Mouse (Mus musculus) hindbrain, embryonic 13.5 days (tissue): ENCODE data around the gene Shank3. TPM values are rescaled to one million over a fixed set of nuclear protein-coding genes. Genes with fewer than 3 reads are reported as not detected.

Source experiments
- ATAC-seq: fragments of 200-750 bp; cut with Nextera tagmentation; 2 replicates; pipeline ENCODE4 v1.8.0; 2017; ENCODE audit warnings: moderate TSS enrichment; ENCODE audit not compliant: low FRiP score
- H3K27ac ChIP-seq: fragments of 300-500 bp; sonication (generic); 2 replicates; pipeline ENCODE4 v1.5.1; 2015; ENCODE audit warnings: inconsistent platforms, mild to moderate bottlenecking, moderate library complexity
- H3K27me3 ChIP-seq: fragments of 300-500 bp; sonication (generic); 2 replicates; pipeline ENCODE4 v1.6.1; 2015; ENCODE audit warnings: mild to moderate bottlenecking, inconsistent platforms
- H3K36me3 ChIP-seq: fragments of 300-500 bp; sonication (generic); 2 replicates; pipeline ENCODE4 v1.6.1; 2015; ENCODE audit warnings: mild to moderate bottlenecking, inconsistent platforms
- H3K4me1 ChIP-seq: fragments of 300-500 bp; sonication (generic); replicated peaks from 2 replicates; pipeline ENCODE4 v1.6.1; 2015; ENCODE audit warnings: inconsistent platforms
- H3K4me2 ChIP-seq: fragments of 300-500 bp; sonication (generic); 2 replicates; pipeline ENCODE4 v1.6.1; 2015; ENCODE audit warnings: inconsistent platforms, mild to moderate bottlenecking, moderate library complexity
- H3K4me3 ChIP-seq: fragments of 300-500 bp; sonication (generic); 2 replicates; pipeline ENCODE4 v1.5.1; 2015; ENCODE audit warnings: mild to moderate bottlenecking, inconsistent platforms
- H3K9ac ChIP-seq: fragments of 300-500 bp; sonication (generic); 2 replicates; pipeline ENCODE4 v1.6.1; 2015; ENCODE audit warnings: mild to moderate bottlenecking, inconsistent platforms
- H3K9me3 ChIP-seq: fragments of 300-500 bp; sonication (generic); 2 replicates; pipeline ENCODE4 v1.6.1; 2016; ENCODE audit warnings: inconsistent platforms
- WGBS: fragments of 180-500 bp; shearing (Covaris S2); methylation state at CpG from one replicate; pipeline ENCODE4 v1.1.7; 2015; 5-methylcytosine and 5-hydroxymethylcytosine counted together
- polyA plus RNA-seq: library from polyadenylated mRNA; unstranded; fragments of >200 nt; fragmentation: Nextera tagmentation; extraction: Ambion mirVana; gene quantifications from 2 replicates; pipeline ENCODE4 v1.2.1, GENCODE M21; 2015

The Shank3 gene
- polyA plus RNA-seq, 1 experiment from 2014 or later = 12.1 TPM

DNA sequence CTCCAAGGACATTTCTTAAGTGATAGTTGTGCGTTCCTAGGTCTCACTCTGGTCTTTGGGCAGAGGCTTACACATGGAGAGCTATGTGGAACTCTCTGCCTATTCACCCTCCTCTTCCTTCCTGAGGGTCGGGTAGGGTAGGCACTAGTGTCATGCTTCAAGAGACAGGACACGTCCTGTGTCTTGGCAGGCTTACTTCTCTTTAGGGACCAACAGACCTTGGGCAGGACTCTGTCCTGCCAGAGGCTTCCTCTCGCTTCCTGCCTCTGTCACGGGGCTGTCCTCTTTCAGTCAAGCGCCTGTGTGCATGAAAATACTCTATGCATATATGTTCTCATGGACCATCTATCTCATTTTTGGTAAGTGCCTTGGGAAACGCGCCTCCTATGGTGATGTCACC is 8.3 kb downstream of the Shank3 start:
- Histone ChIP-seq H3K4me3 (no peak overlapping the region), H3K27ac (no peak overlapping the region), H3K4me1 (no peaks in the 10 kb centered on the region), H3K9me3 (no peaks in the 10 kb centered on the region), H3K27me3 (no peaks in the 10 kb centered on the region), H3K4me2 (no peak overlapping the region), H3K9ac (no peak overlapping the region), H3K36me3 (peaks cover 49% of the 10 kb centered on the region)
- 92% methylated on average over 8 of the region's 8 CpGs for WGBS
- ATAC-seq = no peak

DNA sequence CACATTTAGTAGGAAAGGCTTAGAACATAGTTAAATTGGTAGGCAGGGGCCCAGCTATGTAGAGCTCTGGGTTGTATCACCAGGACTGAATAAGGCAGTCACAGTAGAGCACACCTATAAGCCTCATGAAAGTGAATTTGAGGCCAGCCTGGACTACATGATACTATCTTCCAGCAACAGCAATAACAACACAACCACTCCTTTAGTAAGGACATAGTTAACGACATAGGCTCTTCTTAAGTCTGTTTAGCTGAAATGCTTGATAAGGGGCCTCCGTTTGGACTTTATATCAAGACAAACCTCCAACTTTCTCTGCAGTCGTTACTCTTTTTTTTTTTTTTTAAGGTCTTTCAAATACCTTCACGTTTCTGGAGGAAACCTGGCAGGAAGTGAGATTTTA is 13.3 kb downstream of the Shank3 start:
- Histone ChIP-seq H3K9ac (no peak overlapping the region), H3K27ac (no peak overlapping the region), H3K9me3 (no peaks in the 10 kb centered on the region), H3K4me1 (no peaks in the 10 kb centered on the region), H3K36me3 (peaks cover 4% of the 10 kb centered on the region), H3K4me3 (no peak overlapping the region), H3K27me3 (no peaks in the 10 kb centered on the region), H3K4me2 (no peak overlapping the region)
- WGBS = 87% methylated on average over 4 of the region's 4 CpGs
- ATAC-seq = no peak

DNA sequence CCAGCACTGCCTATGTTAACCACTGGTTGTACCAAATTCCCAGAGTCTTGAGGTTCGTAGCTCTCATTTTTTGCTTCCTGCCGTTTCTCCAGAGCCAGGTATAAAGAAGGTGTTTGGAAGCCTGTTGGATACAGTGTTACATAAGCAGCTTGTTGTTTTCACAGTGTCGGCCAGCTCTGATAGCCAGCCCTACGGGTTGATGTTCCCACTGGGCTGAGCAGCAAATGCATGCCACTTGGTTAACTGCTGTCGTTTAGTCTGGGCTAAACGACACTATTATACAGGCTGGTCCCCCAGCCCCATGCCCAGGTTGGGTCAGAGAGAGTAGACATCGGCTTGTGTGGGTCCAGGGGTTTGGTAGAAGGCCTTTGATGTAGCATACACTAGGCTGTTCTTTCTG is 22.5 kb downstream of the Shank3 start:
- Histone ChIP-seq H3K9ac (no peak overlapping the region), H3K4me3 (no peak overlapping the region), H3K36me3 (peaks cover 15% of the 10 kb centered on the region; the same call in 1 of the 2 replicates), H3K27me3 (peaks cover 46% of the 10 kb centered on the region), H3K27ac (no peak overlapping the region), H3K9me3 (no peaks in the 10 kb centered on the region), H3K4me1 (peaks cover 14% of the 10 kb centered on the region), H3K4me2 (no peak overlapping the region)
- ATAC-seq = no peak
- WGBS = 78% methylated on average over 7 of the region's 7 CpGs

DNA sequence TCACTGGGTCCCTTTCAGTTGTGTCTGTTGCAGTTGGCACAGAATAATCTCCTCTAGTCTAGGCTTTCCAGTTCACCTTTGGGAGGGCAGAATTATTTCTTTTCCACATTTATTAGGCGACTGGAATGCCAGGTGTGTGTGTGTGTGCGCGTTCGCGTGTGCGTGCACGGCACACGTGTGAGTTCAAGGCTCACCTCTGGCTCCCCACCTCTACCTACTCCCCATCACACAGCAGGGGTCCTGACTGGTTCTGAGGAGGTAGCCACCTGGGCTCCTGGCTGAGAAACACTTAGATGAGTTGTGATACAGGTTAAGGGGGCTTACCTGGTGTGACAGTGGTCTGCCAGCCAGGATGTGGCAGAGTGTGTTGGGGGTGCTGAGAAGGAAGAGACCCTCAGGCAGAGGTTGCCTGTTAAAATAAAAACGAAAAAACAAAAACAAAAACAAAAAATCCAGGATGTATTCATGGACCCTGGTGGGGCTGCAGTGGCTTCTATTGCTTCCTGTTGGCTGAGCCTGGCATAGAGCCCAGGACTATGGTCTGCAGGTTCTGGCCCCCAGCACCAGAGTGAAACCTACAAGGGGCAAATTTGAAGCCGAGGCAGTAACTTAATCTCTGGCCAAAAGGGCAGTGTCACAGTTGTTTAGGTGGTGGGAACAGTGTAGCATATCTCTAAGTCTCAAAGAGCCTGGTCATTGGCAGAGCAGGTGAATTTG is 23.3 kb downstream of the Shank3 start:
- H3K9me3 ChIP-seq = no peaks in the 10 kb centered on the region
- peak overlapping the region; percentile 67 for H3K4me3 ChIP-seq
- H3K4me2 ChIP-seq = peak overlapping the region; percentile 94
- H3K27ac ChIP-seq = no peak overlapping the region
- no peak overlapping the region for H3K9ac ChIP-seq
- H3K36me3 ChIP-seq = peaks cover 15% of the 10 kb centered on the region; the same call in 1 of the 2 replicates
- WGBS = 87% methylated on average over 10 of the region's 10 CpGs
- H3K27me3 ChIP-seq = peaks cover 46% of the 10 kb centered on the region
- H3K4me1 ChIP-seq = peaks cover 18% of the 10 kb centered on the region
- 0 out of 2 replicates have a peak, but pooled peaks have one; percentile 4 for ATAC-seq

DNA sequence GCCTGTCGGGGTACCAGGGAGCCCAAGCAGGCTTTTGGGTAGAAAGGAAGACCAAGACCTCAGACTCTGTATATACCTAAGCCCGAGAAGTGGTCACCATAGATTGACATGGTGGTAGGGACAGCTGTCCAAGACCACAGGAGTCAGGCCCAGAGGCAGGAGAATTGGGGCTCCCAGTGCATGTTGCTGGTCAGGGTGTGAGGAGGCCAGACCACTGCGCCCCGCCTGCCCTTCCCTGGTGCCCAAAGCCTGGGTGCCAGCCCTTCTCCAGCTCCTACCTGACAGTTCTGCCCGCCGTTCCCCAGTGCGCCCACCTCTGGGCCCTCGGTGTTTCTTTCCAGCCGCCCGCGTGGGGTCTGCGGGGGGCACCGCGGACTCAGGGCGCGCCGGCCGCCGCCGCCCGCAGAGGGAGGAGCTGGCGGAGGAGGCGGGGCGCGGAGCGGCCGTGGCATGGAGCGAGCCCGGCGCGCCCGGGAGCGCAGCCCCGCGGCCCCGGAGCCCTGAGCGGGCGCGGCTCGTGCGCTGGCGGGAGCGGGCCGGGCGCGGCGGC is 23.9 kb downstream of the Shank3 start:
- peak overlapping the region; percentile 94 for H3K4me2 ChIP-seq
- H3K9me3 ChIP-seq = no peaks in the 10 kb centered on the region
- peak; percentile 56; the same call in 1 of the 2 replicates for ATAC-seq
- H3K36me3 ChIP-seq = peaks cover 15% of the 10 kb centered on the region; the same call in 1 of the 2 replicates
- peaks cover 21% of the 10 kb centered on the region for H3K4me1 ChIP-seq
- peak overlapping the region; percentile 67 for H3K9ac ChIP-seq
- H3K4me3 ChIP-seq = peak overlapping the region; percentile 67
- no peak overlapping the region for H3K27ac ChIP-seq
- 10% methylated on average over 32 of the region's 47 CpGs for WGBS
- peaks cover 46% of the 10 kb centered on the region for H3K27me3 ChIP-seq

DNA sequence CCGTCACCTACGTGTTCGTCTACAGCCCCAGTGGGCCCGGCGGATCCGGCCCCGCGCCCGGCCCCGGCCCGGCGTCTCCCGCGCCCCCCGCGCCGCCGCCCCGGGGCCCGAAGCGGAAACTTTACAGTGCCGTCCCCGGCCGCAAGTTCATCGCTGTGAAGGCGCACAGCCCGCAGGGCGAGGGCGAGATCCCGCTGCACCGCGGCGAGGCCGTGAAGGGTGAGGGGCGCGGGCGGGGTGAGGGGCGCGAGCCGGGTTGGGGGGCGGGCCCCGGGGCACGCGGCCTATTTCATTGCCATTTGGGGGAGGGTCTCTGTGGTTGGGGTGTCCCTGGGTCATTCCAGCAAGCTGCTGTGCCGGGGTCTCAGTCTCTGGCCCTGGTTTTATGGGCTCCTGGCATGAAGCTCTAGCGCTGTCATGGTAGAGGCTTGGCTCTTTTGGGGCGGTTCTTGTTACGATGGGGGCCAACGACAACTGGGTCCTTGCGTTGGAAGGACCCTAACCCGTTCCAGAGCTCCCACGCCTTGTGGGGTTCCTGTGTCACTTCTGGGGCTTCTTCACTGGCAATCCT is 24.7 kb downstream of the Shank3 start:
- Histone ChIP-seq H3K27me3 (peaks cover 46% of the 10 kb centered on the region), H3K27ac (no peak overlapping the region), H3K36me3 (peaks cover 15% of the 10 kb centered on the region; the same call in 1 of the 2 replicates), H3K4me2 (peak overlapping the region; percentile 94), H3K9me3 (no peaks in the 10 kb centered on the region), H3K4me3 (peak overlapping the region; percentile 67), H3K9ac (peak overlapping the region; percentile 80), H3K4me1 (peaks cover 21% of the 10 kb centered on the region)
- WGBS = 9% methylated on average over 46 of the region's 52 CpGs
- no peak for ATAC-seq

DNA sequence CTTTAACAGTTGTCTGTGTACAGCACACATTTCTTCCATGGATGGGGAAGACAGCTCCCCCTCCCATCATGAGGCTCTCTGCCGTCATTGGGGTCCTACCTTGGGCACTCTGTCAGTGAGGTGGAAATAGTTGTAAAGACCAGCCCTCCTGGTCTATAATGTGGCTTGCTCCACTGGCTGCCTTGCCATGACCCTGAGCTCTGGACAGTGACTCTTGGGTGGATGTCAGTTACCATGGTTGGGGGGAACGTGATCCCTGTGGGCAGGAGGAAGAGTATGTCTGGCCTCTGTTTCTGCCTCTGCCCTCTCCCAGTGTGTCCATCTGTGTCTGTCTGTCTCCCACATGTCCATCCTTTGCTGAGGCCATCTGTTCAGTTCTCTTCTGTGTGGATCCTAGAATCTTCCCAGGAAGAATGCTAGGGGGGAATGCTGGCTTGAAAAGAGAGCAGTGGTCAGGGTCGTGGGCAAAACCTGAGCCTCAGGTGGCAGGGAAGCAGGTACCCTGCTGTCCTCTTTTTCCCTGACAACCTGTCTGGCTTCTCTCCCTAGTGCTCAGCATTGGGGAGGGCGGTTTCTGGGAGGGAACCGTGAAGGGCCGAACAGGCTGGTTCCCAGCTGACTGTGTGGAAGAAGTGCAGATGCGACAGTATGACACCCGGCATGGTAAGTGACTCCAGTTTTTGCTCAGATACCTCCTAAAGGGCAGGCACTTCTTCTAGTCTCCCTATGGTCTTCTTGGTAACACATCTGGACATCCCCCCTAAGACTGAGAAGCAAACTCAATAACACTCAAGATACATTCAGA is 25.4 kb downstream of the Shank3 start:
- H3K27me3 ChIP-seq = peaks cover 46% of the 10 kb centered on the region
- peak overlapping the region; percentile 80; the same call in 1 of the 2 replicates for H3K9ac ChIP-seq
- peaks cover 21% of the 10 kb centered on the region for H3K4me1 ChIP-seq
- WGBS = 73% methylated on average over 8 of the region's 8 CpGs
- peak overlapping the region; percentile 94 for H3K4me2 ChIP-seq
- peaks cover 15% of the 10 kb centered on the region; the same call in 1 of the 2 replicates for H3K36me3 ChIP-seq
- H3K4me3 ChIP-seq = peak overlapping the region; percentile 67
- 0 out of 2 replicates have a peak, but pooled peaks have one; percentile 30 for ATAC-seq
- no peaks in the 10 kb centered on the region for H3K9me3 ChIP-seq
- H3K27ac ChIP-seq = no peak overlapping the region

DNA sequence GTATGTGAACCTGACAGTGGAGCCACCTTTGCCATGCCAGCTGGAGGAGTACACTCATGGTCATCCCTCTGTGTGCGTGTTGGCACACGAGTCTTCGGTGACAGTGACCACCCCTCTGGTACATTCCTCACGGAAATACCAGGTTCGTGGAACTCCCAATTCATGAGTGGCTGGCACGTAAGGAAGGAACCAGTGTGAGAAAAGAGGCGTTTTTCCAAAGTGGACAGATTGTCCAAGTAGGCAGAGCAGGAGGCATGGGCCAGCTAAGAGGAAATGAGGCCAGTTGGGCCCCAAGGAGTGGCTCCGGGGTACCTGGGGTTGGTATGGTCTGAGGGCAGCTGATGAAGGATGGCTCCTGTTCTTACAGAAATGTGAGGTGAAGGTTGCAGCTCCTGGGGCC is 26.0 kb downstream of the Shank3 start:
- no peak for ATAC-seq
- H3K27me3 ChIP-seq = peaks cover 46% of the 10 kb centered on the region
- no peak overlapping the region for H3K9ac ChIP-seq
- H3K36me3 ChIP-seq = peaks cover 15% of the 10 kb centered on the region; the same call in 1 of the 2 replicates
- H3K4me2 ChIP-seq = no peak overlapping the region
- no peak overlapping the region for H3K27ac ChIP-seq
- H3K4me3 ChIP-seq = no peak overlapping the region
- H3K9me3 ChIP-seq = no peaks in the 10 kb centered on the region
- H3K4me1 ChIP-seq = peaks cover 26% of the 10 kb centered on the region
- 92% methylated on average over 8 of the region's 8 CpGs for WGBS

DNA sequence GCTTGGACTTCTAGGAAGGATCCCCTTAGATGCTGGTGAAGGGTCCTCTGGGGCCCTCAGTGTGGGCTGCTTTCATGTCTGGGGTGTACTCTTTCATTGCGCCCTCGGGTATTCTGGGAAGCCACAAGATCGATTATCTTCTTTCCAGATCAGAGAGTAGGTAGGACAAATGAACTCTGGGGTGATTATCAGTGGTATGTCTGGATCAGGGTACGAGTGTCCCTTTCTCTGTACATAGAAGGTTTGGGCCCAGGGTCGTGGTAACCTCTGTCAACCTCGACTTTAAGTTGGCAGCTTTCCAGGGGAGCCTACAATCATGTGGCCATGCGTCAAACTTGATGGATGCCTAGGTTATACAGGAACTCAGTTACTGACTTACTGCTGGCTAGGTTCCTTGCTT is 26.5 kb downstream of the Shank3 start:
- no peak for ATAC-seq
- 76% methylated on average over 7 of the region's 7 CpGs for WGBS
- Histone ChIP-seq H3K27ac (no peak overlapping the region), H3K27me3 (peaks cover 46% of the 10 kb centered on the region), H3K9me3 (no peaks in the 10 kb centered on the region), H3K4me1 (peaks cover 26% of the 10 kb centered on the region), H3K4me2 (no peak overlapping the region), H3K36me3 (peaks cover 15% of the 10 kb centered on the region; the same call in 1 of the 2 replicates), H3K9ac (no peak overlapping the region), H3K4me3 (no peak overlapping the region)

DNA sequence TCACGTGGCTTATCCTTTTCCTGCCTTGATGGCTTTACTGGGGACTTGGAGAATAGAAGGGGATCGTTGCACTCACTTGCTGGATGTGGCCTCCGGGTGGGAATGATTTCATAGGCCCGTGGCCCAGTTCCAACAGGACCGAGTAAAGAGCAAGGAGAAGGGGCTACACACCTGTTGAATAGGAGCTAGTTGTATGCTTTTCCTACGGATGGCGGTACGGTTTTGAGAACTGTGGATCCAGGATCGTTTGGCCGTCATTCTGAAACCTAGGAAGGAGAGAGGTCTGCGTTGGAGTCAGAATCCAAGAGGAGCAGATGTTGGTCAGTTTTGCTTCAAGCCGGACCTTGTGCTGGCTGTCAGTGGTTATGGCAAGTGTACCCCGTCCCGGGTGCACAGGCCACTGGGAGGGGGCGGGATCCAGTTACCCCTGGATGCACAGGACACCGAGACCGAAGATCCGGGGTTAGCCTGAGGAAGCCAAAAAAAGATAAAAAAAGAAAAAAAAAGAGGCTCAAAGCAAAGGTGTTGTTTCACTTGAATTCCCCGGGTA is 27.4 kb downstream of the Shank3 start:
- Histone ChIP-seq H3K27ac (no peak overlapping the region), H3K9ac (no peak overlapping the region), H3K4me2 (no peak overlapping the region), H3K27me3 (peaks cover 37% of the 10 kb centered on the region), H3K36me3 (peaks cover 11% of the 10 kb centered on the region; the same call in 1 of the 2 replicates), H3K4me1 (peaks cover 26% of the 10 kb centered on the region), H3K9me3 (no peaks in the 10 kb centered on the region), H3K4me3 (no peak overlapping the region)
- ATAC-seq = no peak
- WGBS = 93% methylated on average over 19 of the region's 19 CpGs

DNA sequence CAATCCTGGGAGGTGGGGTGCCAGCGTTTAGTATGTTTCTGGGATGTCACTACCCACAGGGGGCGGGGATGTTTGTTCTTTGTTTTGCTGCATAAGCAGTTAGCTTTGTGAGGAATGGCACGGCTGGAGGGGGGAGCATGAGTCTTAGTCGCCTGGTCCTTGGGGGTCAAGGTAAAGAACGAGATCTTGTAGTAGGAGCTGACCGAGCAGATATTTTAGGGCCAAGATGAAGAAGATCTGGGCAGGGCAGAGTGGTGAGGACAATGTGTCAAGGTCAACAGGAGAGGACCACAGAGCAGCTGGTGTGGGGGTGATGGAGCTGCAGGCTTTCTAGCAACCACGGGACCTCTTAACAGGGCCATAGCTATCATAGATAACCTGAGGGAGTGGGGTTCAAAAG is 28.0 kb downstream of the Shank3 start:
- H3K4me2 ChIP-seq = no peak overlapping the region
- no peak for ATAC-seq
- H3K9me3 ChIP-seq = no peaks in the 10 kb centered on the region
- WGBS = 73% methylated on average over 7 of the region's 7 CpGs
- no peak overlapping the region for H3K27ac ChIP-seq
- H3K27me3 ChIP-seq = peaks cover 31% of the 10 kb centered on the region
- H3K9ac ChIP-seq = no peak overlapping the region
- H3K36me3 ChIP-seq = peaks cover 11% of the 10 kb centered on the region; the same call in 1 of the 2 replicates
- H3K4me1 ChIP-seq = peaks cover 32% of the 10 kb centered on the region
- H3K4me3 ChIP-seq = no peak overlapping the region
